Mouse (Mus musculus) heart, postnatal 0 days (tissue): Measurements from ENCODE around the gene Slc25a42. TPM values are rescaled to one million over a fixed set of nuclear protein-coding genes. Genes with fewer than 3 reads are reported as not detected.
A peak's percentile ranks its signal among the peaks of the same experiment; 100 is the strongest.

Experiments used
- ATAC-seq: fragments of 200-750 bp; cut with Nextera tagmentation; 2 replicates; pipeline ENCODE4 v1.8.0; 2017; ENCODE audit warnings: low read depth, moderate number of reproducible peaks, moderate library complexity; ENCODE audit not compliant: insufficient read depth
- DNase-seq: peaks from one replicate; pipeline ENCODE4 v3.0.0-alpha.2; 2016; ENCODE audit warnings: low spot score
- H3K27ac ChIP-seq: fragments of 300-500 bp; sonication (generic); 2 replicates; pipeline ENCODE4 v1.5.1; 2014; ENCODE audit warnings: low read depth, mild to moderate bottlenecking
- H3K27me3 ChIP-seq: fragments of 300-500 bp; sonication (generic); 2 replicates; pipeline ENCODE4 v1.6.1; 2014; ENCODE audit warnings: low read length, mixed read lengths; ENCODE audit not compliant: control insufficient read depth, insufficient read depth
- H3K36me3 ChIP-seq: fragments of 300-500 bp; sonication (generic); replicated peaks from 2 replicates; pipeline ENCODE4 v1.6.1; 2014; ENCODE audit warnings: low read length, mixed read lengths; ENCODE audit not compliant: control insufficient read depth, insufficient read depth
- H3K4me1 ChIP-seq: fragments of 300-500 bp; sonication (generic); 2 replicates; pipeline ENCODE4 v1.6.1; 2014; ENCODE audit warnings: antibody characterized with exemption; ENCODE audit not compliant: control insufficient read depth, insufficient read depth
- H3K4me2 ChIP-seq: fragments of 300-500 bp; sonication (generic); 2 replicates; pipeline ENCODE4 v1.6.1; 2014; ENCODE audit warnings: low read depth, mild to moderate bottlenecking, low read length, moderate library complexity
- H3K4me3 ChIP-seq: fragments of 300-500 bp; sonication (generic); 2 replicates; pipeline ENCODE4 v1.5.1; 2014; ENCODE audit warnings: low read depth, low read length
- H3K9ac ChIP-seq: fragments of 300-500 bp; sonication (generic); replicated peaks from 2 replicates; pipeline ENCODE4 v1.6.1; 2014; ENCODE audit warnings: low read depth, low read length, mixed read lengths
- H3K9me3 ChIP-seq: fragments of 300-500 bp; sonication (generic); replicated peaks from 2 replicates; pipeline ENCODE4 v1.6.1; 2016; ENCODE audit warnings: low read length; ENCODE audit not compliant: control insufficient read depth
- CTCF ChIP-seq: IDR thresholded peaks from 2 replicates; pipeline ENCODE4 v1.5.1; 2016; ENCODE audit warnings: antibody characterized with exemption, control low read depth, low read depth
- EP300 ChIP-seq: IDR thresholded peaks from 2 replicates; pipeline ENCODE4 v1.6.1; 2016; ENCODE audit warnings: antibody characterized with exemption, low read depth
- WGBS: fragments of 180-500 bp; shearing (Covaris S2); extraction: QIAGEN DNeasy Blood & Tissue Kit; methylation state at CpG from one replicate; pipeline ENCODE4 v1.1.7; 2014; 5-methylcytosine and 5-hydroxymethylcytosine counted together
- polyA plus RNA-seq: library from polyadenylated mRNA; unstranded; fragments of >200 nt; fragmentation: Nextera tagmentation; extraction: Ambion mirVana; gene quantifications from 2 replicates; pipeline ENCODE4 v1.2.1, GENCODE M21; 2015
- total RNA-seq: library from RNA; depleted of rRNA; stranded (reverse); fragments of >200 nt; gene quantifications from 2 replicates; pipeline ENCODE4 v1.2.3, GENCODE M21; 2014; ENCODE audit warnings: low replicate concordance; rRNA removed

Gene Slc25a42
- 20.6 and 29.1 TPM in 2 replicates for total RNA-seq
- polyA plus RNA-seq, result 16.5 and 19.1 TPM in 2 replicates

DNA sequence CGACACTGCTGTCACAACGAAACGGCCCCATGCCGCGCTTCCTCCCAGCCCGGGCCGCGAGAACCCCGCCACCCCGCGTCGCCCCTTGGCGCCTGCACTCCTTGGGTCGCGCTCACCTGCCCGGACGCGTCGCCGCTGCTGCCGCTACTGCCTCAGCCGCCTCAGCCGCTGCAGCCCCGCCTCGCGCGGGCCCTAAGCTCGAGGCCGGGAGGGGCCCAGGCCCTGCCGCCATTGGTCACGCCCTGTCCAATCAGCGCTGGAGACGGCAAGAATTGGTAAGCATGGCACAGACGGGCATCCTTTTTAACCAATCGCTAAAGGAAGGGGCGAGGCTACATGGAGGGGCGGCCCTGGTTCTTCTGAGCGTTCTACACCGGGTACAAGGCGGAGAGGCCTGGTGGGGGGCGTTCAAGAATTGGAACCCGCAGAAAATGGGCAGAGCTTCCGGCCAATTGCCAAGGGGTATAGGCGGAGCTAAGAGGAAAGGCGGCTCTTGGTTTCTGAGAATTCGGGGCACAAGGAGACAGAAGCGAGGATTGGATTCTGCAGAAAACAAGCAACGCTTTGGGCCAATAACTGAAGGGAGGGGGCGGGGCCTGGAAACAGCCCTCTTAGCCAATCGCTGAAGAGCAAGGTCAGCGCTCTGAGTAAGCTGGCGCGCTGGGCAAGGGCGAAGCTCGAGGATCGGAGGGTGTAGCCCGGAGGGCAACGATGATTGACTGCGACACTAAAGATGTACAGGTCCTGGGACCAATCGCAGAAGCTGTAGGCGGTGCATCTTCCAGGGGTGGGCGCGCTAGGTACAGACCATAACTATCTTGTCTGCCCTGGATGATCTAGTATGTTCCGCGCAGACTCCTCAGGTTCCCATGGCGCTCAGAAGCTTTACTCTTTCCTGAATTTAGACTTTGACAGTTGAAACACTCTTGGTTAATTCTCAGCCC is at the start of gene Slc25a42:
Slc25a42 (minus strand) TSS at position 194 of the 944 bp plus-strand sequence.
- TF ChIP-seq EP300 (0 out of 2 replicates have a peak, but pooled peaks have one; percentile 54), CTCF (no peak)
- ATAC-seq (peak; percentile 93), DNase-seq (peak; percentile 100)
- Histone ChIP-seq H3K4me1 (peaks cover 32% of the 10 kb centered on the region; the same call in 1 of the 2 replicates), H3K9me3 (no peaks in the 10 kb centered on the region), H3K27me3 (no peaks in the 10 kb centered on the region), H3K9ac (peak within 1 kb of the TSS; percentile 70), H3K4me3 (peak within 1 kb of the TSS; percentile 74), H3K27ac (peak within 1 kb of the TSS; percentile 92), H3K4me2 (peak within 1 kb of the TSS; percentile 95), H3K36me3 (no peaks in the 10 kb centered on the region)
- under 1% methylated on average over 66 of the region's 66 CpGs for WGBS

DNA sequence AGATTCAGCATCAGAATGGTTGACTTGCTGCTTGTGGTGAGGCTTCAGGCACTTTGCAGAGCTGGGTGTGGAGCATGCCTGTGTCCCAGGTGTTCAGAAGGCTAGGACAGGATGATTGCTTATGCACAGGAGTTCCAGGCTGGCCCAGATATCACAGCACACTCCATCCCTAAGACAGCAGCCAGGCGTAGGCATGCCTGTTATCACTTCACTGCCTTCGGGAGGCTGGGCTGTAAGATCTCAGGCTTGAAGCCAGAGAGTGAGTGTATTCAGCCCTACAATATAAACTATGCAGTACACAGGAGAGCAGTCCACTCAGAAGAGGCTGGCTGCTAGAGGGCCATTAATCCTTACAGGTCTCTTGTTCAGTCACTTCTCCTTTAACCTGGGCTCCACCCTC is 46.9 kb upstream of the Slc25a42 start:
- TF ChIP-seq EP300 (no peak), CTCF (no peak)
- peak overlapping the region; percentile 79 for H3K27ac ChIP-seq

DNA sequence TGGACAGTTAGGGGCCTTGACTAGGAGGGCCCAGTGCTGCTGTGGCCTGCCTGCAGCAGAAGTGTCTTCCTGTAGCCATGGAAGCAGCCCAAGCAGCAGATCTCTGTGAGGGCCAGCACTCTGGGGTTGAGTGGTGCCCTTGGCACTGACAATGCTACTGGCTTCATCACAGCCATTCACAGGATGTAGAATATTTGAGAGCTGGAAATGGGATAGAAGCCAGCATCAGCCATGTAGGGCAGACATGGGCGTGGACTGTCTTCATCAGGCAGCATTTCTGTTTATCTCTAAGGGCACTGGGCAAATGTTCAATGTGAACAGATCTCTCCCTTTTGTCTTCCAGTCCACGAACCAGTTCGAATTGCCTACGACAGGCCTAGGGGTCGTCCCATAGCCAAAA is 46.5 kb upstream of the Slc25a42 start:
- no peak overlapping the region for H3K4me2 ChIP-seq
- no peak for TF ChIP-seq EP300
- no peak for TF ChIP-seq CTCF
- peak; percentile 87 for ATAC-seq
- H3K4me3 ChIP-seq, result no peak overlapping the region
- DNase-seq, result peak; percentile 87
- peak overlapping the region; percentile 79 for H3K27ac ChIP-seq
- H3K9me3 ChIP-seq, result no peaks in the 10 kb centered on the region
- H3K27me3 ChIP-seq, result no peaks in the 10 kb centered on the region
- H3K4me1 ChIP-seq, result peaks cover 13% of the 10 kb centered on the region
- H3K36me3 ChIP-seq, result peaks cover 89% of the 10 kb centered on the region
- H3K9ac ChIP-seq, result no peak overlapping the region
- WGBS, result 43% methylated on average over 5 of the region's 5 CpGs

More for the DNA sequence above, 46.9 kb upstream of the Slc25a42 start:
- H3K9ac ChIP-seq, result no peak overlapping the region
- ATAC-seq (peak; percentile 74), DNase-seq (no peak)
- H3K4me3 ChIP-seq, result no peak overlapping the region
- H3K4me1 ChIP-seq, result peaks cover 13% of the 10 kb centered on the region
- no peaks in the 10 kb centered on the region for H3K9me3 ChIP-seq
- peaks cover 88% of the 10 kb centered on the region for H3K36me3 ChIP-seq
- 28% methylated on average over 2 of the region's 2 CpGs for WGBS
- no peak overlapping the region for H3K4me2 ChIP-seq
- H3K27me3 ChIP-seq, result no peaks in the 10 kb centered on the region

DNA sequence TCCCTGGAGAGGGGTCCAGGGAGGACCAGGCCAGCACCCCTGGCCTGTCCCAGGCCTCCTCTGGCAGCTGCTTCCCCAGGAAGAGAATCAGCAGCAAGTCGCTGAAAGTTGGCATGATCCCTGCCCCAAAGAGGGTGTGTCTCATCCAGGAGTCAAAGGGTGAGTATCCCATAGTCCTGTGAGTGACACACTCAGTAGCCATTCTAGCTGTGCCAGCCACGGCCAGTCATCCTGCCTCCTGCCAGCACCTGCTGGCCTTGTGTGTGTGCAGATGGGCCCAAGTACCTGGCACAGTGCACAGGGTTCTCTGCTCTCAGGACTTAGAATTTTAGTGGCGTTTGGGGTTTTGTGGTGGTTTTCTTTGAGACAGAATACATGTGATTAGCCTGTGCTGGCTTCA is 45.4 kb upstream of the Slc25a42 start:
- Histone ChIP-seq H3K27ac (no peak overlapping the region; the same call in 1 of the 2 replicates), H3K9ac (no peak overlapping the region), H3K36me3 (peaks cover 91% of the 10 kb centered on the region), H3K4me1 (peaks cover 13% of the 10 kb centered on the region), H3K4me2 (no peak overlapping the region), H3K27me3 (no peaks in the 10 kb centered on the region), H3K9me3 (no peaks in the 10 kb centered on the region), H3K4me3 (no peak overlapping the region)
- DNase-seq, result no peak
- WGBS, result 78% methylated on average over 3 of the region's 3 CpGs
- no peak for ATAC-seq
- TF ChIP-seq CTCF, result no peak
- no peak for TF ChIP-seq EP300

DNA sequence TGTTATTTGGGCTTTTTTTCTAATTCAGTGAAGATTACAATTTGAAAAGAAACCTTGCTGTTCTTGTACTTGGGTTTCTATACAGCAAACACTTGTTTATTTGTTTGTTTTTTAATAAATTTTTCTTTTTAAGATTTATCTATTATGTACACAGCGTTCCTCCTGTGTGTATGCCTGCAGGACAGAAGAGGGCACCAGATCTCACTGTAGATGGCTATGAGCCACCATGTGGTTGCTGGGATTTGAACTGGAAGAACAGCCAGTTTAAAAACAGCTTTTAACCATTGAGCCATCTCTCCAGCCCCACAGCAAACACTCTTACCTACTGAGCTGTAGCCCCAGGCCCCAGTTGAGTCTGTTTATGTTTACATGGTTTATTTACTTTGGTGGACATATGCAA is 42.5 kb upstream of the Slc25a42 start:
- Histone ChIP-seq H3K27ac (no peak overlapping the region), H3K36me3 (peaks cover 91% of the 10 kb centered on the region), H3K4me3 (no peak overlapping the region), H3K9ac (no peak overlapping the region), H3K4me1 (peaks cover 13% of the 10 kb centered on the region), H3K4me2 (no peak overlapping the region), H3K9me3 (no peaks in the 10 kb centered on the region), H3K27me3 (no peaks in the 10 kb centered on the region)
- DNase-seq (no peak), ATAC-seq (no peak)
- WGBS, result 57% methylated on average over 1 of the region's 1 CpGs
- TF ChIP-seq CTCF (peak; percentile 37), EP300 (no peak)
